Mouse (Mus musculus): ENCODE measurements around the gene Cdk8.

DNA sequence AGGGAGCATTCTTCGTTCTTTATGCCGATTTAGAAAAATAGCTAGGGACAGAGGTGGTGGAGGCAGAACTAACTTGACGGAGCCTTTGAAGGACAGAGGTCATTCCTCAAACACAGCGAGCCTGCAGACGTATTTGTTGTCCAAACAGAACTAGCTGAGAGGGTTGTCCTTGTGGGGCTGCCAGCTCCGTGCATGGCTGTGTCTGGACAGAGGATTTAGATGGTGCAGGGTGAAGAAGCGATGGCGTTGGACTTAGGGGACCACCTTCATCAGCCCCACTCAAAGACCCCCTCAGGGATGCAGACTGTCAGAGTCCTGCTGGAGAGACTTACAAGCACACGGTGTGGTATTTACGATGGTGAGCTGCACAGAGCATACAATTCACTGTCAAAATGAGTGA is 97.9 kb downstream of the Cdk8 start:
- TF ChIP-seq POLR2A (IDR thresholded peaks at IDR 0.05; ENCODE audit: low read depth, low read length) (no peak), CTCF (conservative IDR thresholded peaks at IDR 0.05; ENCODE audit: insufficient read depth, insufficient read length, low read depth, low read length) (no peak)

All from kidney, adult 2 months (tissue).